Mouse (Mus musculus): ENCODE measurements around the gene D17H6S53E. TPM values are rescaled to one million over a fixed set of nuclear protein-coding genes. Genes with fewer than 3 reads are reported as not detected.

Gene D17H6S53E
- polyA plus RNA-seq (2012; rRNA removed) = 12.1 and 12.9 TPM in 2 replicates

GRCm38 (mm10) chr17:35126206-35126611 is at the start of gene D17H6S53E:
D17H6S53E (plus strand) TSS chr17:35126373.
- Histone ChIP-seq H3K4me1 (ENCODE audit: control insufficient read depth, insufficient read depth, low read length) (peaks cover 16% of the 10 kb centered on the region), H3K4me3 (replicated peaks; ENCODE audit: extremely low read depth, low read depth, low read length) (peak within 1 kb of the TSS; percentile 69)
- WGBS = 1% methylated on average over 36 of the region's 36 CpGs
- peak; percentile 77 for DNase-seq
- no peak for TF ChIP-seq CTCF (IDR thresholded peaks at IDR 0.05; ENCODE audit: insufficient read depth, low read length)
- peak; percentile 75 for TF ChIP-seq POLR2A (IDR thresholded peaks at IDR 0.05; ENCODE audit: borderline replicate concordance, extremely low read depth, low read depth, low read length)

DNA sequence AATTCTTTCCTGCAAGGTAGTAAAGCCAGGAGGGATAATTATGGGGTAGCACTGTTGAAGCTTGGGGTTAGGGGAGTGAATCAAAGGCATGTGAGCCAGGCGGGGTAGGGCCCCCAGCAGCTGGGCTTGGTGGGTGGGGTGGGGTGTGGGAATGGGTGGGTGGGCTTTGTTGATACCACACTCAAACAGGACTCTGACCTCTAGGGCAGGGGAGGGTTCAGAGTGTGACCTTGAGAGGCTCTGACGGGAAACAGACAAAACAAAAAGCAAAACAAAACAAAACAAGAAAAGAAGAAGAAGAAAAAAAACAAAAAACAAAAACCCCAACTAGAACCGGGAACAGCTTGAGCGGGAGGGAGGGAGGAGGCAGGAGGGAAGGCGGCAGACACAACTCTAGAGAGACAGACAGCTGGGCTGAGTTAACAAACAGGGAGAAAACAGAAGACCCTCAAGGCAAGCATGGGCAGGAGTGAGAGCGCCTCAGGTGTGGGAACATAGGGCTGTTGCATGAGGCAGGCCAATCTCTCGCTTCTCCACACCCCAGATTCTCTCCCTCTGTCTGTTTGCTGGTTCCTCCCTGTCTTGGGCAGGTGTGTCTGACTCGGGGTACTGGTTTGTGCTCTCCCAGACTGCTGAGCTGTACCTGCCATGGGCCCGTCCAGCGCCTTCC is 49.5 kb upstream of the D17H6S53E start, which contains the start of gene Ly6g6e:
Ly6g6e (plus strand) TSS at position 396 of the 670 bp plus-strand sequence.
- H3K4me3 ChIP-seq (replicated peaks; ENCODE audit: extremely low read depth, low read depth, low read length) = peak within 1 kb of the TSS; percentile 67
- 29% methylated on average over 10 of the region's 10 CpGs for WGBS
- TF ChIP-seq CTCF (IDR thresholded peaks at IDR 0.05; ENCODE audit: insufficient read depth, low read length) = no peak
- no peak for TF ChIP-seq POLR2A (IDR thresholded peaks at IDR 0.05; ENCODE audit: borderline replicate concordance, extremely low read depth, low read depth, low read length)
- no peak for DNase-seq
- H3K4me1 ChIP-seq (ENCODE audit: control insufficient read depth, insufficient read depth, low read length) = no peaks in the 10 kb centered on the region; the same call in none of the 2 replicates

GRCm38 (mm10) chr17:35077285-35077684 is 48.9 kb upstream of the D17H6S53E start:
- WGBS = 22% methylated on average over 2 of the region's 2 CpGs
- H3K4me3 ChIP-seq (replicated peaks; ENCODE audit: extremely low read depth, low read depth, low read length) = peak overlapping the region; percentile 67
- no peak for TF ChIP-seq POLR2A (IDR thresholded peaks at IDR 0.05; ENCODE audit: borderline replicate concordance, extremely low read depth, low read depth, low read length)
- TF ChIP-seq CTCF (IDR thresholded peaks at IDR 0.05; ENCODE audit: insufficient read depth, low read length) = no peak

DNA sequence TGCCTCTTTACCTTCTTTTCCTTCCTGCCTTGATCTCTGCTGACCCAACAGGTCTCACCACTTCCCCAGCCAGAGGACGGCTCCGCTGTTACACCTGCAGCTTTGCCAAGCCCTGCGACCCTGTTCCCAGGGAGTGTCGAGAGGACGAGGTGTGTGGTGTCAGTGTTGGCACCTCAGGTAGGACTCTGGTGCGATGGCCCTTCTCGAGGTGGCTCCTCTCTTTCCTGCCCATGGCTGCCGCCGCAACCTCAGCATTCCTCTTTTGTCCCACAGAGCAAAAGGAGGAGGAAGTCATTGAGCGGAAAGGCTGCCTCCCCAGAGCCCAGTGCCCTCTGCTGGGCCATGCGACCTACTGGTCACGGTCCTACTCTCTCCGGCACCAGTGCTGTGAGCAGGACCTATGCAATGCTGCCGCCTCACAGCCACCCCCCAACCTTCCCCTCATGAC is 48.4 kb upstream of the D17H6S53E start, which contains the start of gene Ly6g6d:
Ly6g6d (minus strand) TSS at position 280 of the 448 bp plus-strand sequence.
- no peaks in the 10 kb centered on the region; the same call in none of the 2 replicates for H3K4me1 ChIP-seq (ENCODE audit: control insufficient read depth, insufficient read depth, low read length)
- 7% methylated on average over 14 of the region's 14 CpGs for WGBS
- TF ChIP-seq CTCF (IDR thresholded peaks at IDR 0.05; ENCODE audit: insufficient read depth, low read length) (peak; percentile 74), POLR2A (IDR thresholded peaks at IDR 0.05; ENCODE audit: borderline replicate concordance, extremely low read depth, low read depth, low read length) (peak; percentile 84; the same call in 1 of the 2 replicates)
- DNase-seq = peak; percentile 76
- H3K4me3 ChIP-seq (replicated peaks; ENCODE audit: extremely low read depth, low read depth, low read length) = peak within 1 kb of the TSS; percentile 67

More at GRCm38 (mm10) chr17:35077285-35077684, 48.9 kb upstream of the D17H6S53E start:
- peak; percentile 46 for DNase-seq
- no peaks in the 10 kb centered on the region; the same call in none of the 2 replicates for H3K4me1 ChIP-seq (ENCODE audit: control insufficient read depth, insufficient read depth, low read length)

DNA sequence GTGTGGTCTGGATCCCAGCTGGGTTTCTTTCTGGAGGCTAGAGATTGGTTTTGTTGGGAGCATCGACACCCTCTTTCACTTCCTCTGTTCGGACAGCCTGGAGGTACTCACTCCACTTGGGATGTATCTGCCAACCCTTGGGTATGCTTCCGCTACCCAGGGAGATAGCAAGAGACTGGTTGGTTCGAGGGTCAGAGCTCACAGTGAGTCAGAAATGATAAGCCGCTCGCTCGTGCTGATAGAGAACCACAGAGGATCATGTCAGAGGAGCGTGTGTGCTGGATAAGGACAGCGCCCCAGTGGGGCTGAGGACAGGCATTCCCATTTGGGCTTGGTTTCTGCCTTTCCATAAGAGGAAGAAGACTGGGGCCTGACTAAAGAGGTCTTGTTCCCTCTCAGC is 46.4 kb upstream of the D17H6S53E start:
- Histone ChIP-seq H3K4me1 (ENCODE audit: control insufficient read depth, insufficient read depth, low read length) (no peaks in the 10 kb centered on the region; the same call in none of the 2 replicates), H3K4me3 (replicated peaks; ENCODE audit: extremely low read depth, low read depth, low read length) (no peak overlapping the region)
- 49% methylated on average over 9 of the region's 9 CpGs for WGBS
- DNase-seq = no peak
- TF ChIP-seq CTCF (IDR thresholded peaks at IDR 0.05; ENCODE audit: insufficient read depth, low read length) (no peak), POLR2A (IDR thresholded peaks at IDR 0.05; ENCODE audit: borderline replicate concordance, extremely low read depth, low read depth, low read length) (no peak)

DNA sequence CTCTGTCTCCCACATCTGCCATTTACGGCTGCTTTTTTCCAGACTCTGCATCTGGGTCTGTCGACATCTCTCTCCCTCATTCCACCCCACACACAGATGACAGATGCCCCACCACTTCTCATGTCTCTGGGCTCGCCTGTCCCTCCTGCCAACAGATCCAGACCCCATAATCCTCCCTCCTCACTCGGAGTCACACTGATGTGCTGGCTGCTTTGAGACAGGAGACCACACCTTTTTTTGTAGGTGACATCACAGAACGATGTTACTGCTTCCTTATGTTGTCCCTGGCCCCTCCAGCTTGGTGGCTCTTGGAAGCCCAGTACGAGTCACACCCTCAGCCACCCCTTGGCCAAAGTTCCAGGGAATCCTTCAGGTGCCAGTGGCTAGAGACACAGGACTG is 45.9 kb upstream of the D17H6S53E start:
- TF ChIP-seq CTCF (IDR thresholded peaks at IDR 0.05; ENCODE audit: insufficient read depth, low read length) (no peak), POLR2A (IDR thresholded peaks at IDR 0.05; ENCODE audit: borderline replicate concordance, extremely low read depth, low read depth, low read length) (no peak)
- Histone ChIP-seq H3K4me3 (replicated peaks; ENCODE audit: extremely low read depth, low read depth, low read length) (no peak overlapping the region), H3K4me1 (ENCODE audit: control insufficient read depth, insufficient read depth, low read length) (no peaks in the 10 kb centered on the region; the same call in none of the 2 replicates)
- WGBS = 59% methylated on average over 6 of the region's 6 CpGs
- no peak for DNase-seq

DNA sequence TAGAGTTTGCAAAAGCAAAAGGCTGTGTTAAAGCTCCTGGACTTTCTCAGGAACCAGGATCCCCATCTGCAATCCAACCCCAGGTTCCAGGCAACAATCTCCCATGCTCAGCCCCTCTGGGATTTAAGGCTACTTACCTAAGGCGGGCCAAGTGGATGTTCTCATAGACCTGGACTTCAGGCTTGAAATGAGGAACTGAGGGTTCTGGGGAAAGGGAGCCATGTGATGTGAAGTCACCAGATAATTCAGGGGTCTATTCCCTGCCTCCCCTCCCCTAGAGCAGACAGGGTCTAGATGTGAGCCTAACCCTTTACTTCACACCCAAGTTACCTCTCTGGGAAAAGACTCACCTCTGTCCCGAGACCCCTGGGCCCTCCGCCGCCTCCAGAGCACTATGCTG is 45.5 kb upstream of the D17H6S53E start:
- Histone ChIP-seq H3K4me3 (replicated peaks; ENCODE audit: extremely low read depth, low read depth, low read length) (no peak overlapping the region), H3K4me1 (ENCODE audit: control insufficient read depth, insufficient read depth, low read length) (no peaks in the 10 kb centered on the region; the same call in none of the 2 replicates)
- WGBS = 88% methylated on average over 4 of the region's 4 CpGs
- no peak for DNase-seq
- TF ChIP-seq POLR2A (IDR thresholded peaks at IDR 0.05; ENCODE audit: borderline replicate concordance, extremely low read depth, low read depth, low read length) = no peak

DNA sequence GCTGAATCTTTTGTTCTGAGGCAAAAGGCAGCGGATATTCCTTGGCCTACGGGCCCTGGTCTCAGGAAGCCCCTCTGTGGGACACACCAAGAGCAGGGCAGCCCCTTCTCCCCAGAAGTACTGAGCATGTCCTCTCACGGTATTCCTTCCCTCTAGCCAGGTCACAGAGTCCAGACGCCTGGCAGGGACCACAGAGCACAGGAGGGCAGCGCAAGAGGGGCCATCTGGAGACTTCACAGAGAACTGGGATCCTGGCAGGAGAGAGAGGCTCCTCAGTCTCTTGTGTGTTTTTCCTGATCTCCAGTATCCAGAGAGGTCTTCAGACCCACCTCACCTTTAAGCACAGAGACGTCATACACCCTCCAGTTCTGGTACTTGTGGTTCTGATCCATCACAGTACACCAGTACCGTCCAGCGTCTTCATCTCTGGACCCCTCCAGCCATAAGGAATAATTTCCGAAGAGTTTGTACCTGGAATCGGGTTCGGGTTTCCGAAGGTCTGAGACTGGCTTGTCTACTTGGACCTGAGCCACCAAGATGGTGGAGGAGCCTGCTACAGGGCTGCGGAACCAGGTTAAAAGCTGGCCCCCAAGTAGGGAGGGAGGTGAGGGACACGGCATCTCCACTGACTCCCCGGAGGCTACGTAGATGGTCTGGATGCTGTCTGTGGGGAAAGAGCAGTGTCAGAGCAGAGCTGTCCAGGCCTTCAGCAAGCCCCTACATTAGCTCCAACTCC is 43.2 kb upstream of the D17H6S53E start:
- TF ChIP-seq POLR2A (IDR thresholded peaks at IDR 0.05; ENCODE audit: borderline replicate concordance, extremely low read depth, low read depth, low read length) = no peak
- no peak for TF ChIP-seq CTCF (IDR thresholded peaks at IDR 0.05; ENCODE audit: insufficient read depth, low read length)
- DNase-seq = no peak
- H3K4me3 ChIP-seq (replicated peaks; ENCODE audit: extremely low read depth, low read depth, low read length) = no peak overlapping the region
- no peaks in the 10 kb centered on the region; the same call in 1 of the 2 replicates for H3K4me1 ChIP-seq (ENCODE audit: control insufficient read depth, insufficient read depth, low read length)
- 90% methylated on average over 16 of the region's 16 CpGs for WGBS

DNA sequence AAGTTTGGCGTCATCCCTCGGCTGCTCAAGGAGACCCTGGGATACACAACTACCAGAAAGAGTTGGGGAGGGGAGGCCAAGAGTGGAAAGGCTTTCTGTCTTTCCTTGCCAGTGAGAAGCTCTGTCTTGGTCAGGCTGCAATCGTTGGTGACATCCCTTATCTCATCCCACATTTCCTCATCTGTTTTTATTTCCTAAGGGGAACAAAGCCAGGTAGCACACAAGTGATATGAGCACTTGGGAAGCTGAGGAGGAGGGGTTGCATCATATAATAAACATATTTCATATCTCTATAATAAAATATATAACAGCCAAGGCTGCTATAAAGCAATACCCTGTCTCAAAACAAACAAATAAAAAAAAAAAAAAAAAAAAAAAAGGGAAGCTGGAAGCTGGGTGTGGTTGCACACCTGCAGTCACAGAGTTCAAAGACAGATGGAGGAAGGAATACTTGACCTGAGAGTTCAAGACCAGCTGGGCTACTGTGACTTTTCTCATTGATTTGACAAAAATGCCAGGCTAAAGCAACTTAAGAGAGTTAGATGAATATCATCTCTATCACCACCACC is 42.2 kb upstream of the D17H6S53E start:
- no peaks in the 10 kb centered on the region for H3K4me1 ChIP-seq (ENCODE audit: control insufficient read depth, insufficient read depth, low read length)
- WGBS = 62% methylated on average over 3 of the region's 3 CpGs
- TF ChIP-seq CTCF (IDR thresholded peaks at IDR 0.05; ENCODE audit: insufficient read depth, low read length) = no peak
- TF ChIP-seq POLR2A (IDR thresholded peaks at IDR 0.05; ENCODE audit: borderline replicate concordance, extremely low read depth, low read depth, low read length) = no peak
- no peak for DNase-seq
- H3K4me3 ChIP-seq (replicated peaks; ENCODE audit: extremely low read depth, low read depth, low read length) = no peak overlapping the region
